Mouse (Mus musculus) megakaryocyte, adult 5-6 weeks (primary cell): ENCODE results near the gene AW549877. TPM values are rescaled to one million over a fixed set of nuclear protein-coding genes. Genes with fewer than 3 reads are reported as not detected.

Experiments used
- ATAC-seq: 2 replicates; pipeline ENCODE4 v1.8.0; 2016; ENCODE audit warnings: mild to moderate bottlenecking, inconsistent platforms; ENCODE audit not compliant: poor library complexity, severe bottlenecking
- total RNA-seq, 2 experiments: library from RNA; stranded (forward) in 1 of 2; stranded (reverse) in 1 of 2; fragments of 153-499, 151-499 nt in 1 of 2; fragments of 221-1000, 200-1000 nt in 1 of 2; gene quantifications; 2 replicates each; pipeline versions ENCODE4 v1.2.3 to v1.2.4; 2015 to 2017

The AW549877 gene
- total RNA-seq, 2 experiments from 2014 or later: 11.5 to 39.1 TPM

GRCm38 (mm10) chr15:3987981-3988380 lies 7.6 kb downstream of the AW549877 start:
- ATAC-seq: peak; percentile 88

DNA sequence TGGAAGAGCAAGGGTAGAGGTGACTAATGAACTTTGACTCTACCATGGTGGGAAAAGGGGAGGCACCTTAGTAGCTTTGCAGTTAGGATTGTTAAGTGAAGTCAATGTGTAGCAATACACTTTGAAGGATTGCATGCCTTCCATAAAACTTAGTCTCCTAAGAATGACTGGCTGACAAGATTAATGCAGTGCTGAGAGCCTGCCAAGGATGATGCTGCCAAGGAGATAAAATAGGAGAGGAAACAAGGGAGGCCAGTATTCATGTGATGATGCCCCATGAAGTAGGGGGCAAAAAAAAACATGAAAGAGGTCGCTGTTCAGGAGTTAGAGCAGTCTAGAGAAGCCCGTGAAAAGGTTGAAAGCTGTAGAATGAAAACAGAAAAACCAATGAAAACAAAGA lies 10.7 kb downstream of the AW549877 start:
- ATAC-seq: no peak

- peak; percentile 68 for ATAC-seq
Observed at GRCm38 (mm10) chr15:3982732-3983131, 12.8 kb downstream of the AW549877 start.

GRCm38 (mm10) chr15:3979871-3980270 lies 15.7 kb downstream of the AW549877 start:
- no peak for ATAC-seq

GRCm38 (mm10) chr15:3979061-3979848 lies 16.3 kb downstream of the AW549877 start, which contains the start of gene Fbxo4:
Gene Fbxo4, minus strand, starts transcription at chr15:3979573.
- peak; percentile 90 for ATAC-seq

GRCm38 (mm10) chr15:3978279-3978678 lies 17.3 kb downstream of the AW549877 start:
- no peak for ATAC-seq

DNA sequence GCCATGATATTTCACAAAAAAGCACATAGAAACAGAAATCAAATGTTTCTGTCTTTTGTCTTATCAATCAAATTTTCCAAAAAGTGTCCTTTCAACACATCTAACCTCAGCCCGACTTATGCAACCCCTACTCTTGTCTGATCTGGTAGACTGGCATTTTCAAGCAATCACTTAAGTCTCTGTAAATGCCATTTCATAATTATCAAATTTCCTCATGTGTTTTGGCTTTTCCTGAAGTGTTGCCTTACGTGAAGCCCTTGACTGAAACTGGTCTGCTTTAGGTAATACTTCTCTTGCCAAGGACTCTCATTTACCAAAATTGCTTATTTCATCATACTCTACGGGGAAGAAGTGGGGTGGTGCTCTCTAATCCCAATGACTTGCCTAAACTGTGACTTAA lies 22.2 kb downstream of the AW549877 start:
- ATAC-seq: no peak

DNA sequence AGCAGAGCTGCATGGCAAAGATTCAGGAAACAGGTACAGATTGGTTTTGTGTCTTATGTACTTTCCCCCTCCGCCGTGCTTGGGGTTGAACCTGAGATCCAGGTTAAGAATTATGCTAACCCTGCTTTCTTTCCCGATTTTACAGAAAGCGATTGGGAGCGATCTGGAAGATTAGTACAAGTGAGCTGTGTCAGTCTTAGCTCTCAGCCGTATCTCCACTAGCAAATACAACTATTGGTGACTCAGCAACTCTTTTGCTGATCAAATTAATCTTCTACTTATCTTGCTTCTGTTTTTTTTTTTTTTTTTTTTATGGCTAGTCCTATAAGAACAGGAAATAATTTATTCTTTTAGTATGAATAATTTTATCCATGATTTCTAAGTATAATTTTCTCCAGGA lies 25.4 kb downstream of the AW549877 start:
- ATAC-seq: no peak

DNA sequence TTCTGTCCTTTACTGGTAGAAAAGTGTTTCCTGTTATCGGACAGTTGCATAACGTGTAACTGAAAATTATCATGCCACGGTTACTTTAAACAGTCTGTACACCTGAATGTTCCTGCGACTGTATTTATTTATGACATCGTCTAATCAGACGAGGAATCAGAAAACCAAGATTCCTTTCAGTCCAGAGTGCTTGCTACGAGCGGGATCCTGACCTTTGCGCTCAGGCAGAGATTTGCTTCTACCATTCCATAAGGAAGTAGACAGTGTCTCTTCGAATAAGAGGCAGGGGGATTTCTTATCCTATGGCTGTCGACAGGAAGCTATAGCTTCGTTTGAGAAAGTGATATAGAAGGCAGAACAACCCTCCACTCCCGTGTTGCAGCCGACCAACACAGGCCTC lies 25.8 kb downstream of the AW549877 start:
- no peak for ATAC-seq

- no peak for ATAC-seq
Observed at GRCm38 (mm10) chr15:3962251-3962650, 33.3 kb downstream of the AW549877 start.

GRCm38 (mm10) chr15:3960094-3960493 lies 35.5 kb downstream of the AW549877 start:
- ATAC-seq: no peak

DNA sequence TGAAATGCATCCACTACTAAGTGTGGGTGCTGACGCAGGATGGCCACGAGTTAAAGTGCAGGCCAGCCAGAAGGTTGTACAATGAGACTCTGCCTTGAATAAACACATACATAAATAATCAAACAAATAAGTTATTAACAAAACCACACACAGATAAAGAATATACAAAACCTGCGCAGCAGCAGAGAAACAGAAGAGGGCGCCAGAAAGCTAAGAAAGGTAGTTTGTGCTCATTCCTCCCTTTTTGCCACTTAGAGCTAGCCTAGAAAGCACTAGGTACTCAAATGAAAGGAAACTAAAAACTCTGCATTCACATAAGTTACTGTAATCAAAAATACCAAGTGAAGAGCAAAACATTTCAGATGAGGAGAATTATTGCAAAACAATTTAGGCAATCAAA lies 37.6 kb downstream of the AW549877 start:
- peak; percentile 70 for ATAC-seq

GRCm38 (mm10) chr15:3954971-3955370 lies 40.6 kb downstream of the AW549877 start:
- ATAC-seq: peak; percentile 43; the same call in 1 of the 2 replicates

DNA sequence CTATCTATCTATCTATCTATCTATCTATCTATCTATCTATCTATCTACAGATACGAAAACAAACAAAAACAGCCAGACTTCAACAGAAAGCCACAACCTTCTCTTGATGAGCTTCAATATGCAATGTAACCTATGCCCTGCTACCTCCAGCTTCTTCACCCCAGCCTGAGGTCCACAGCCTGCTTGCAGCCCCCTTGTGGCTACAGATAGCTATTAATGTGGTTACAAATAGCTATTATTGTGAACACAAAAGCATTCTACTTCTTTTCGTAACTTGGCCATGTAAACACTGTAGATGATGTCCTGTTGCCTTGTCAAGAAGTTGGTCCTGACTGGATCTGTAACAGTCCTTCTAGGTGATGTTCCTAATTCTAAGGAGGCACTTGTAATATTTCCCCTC lies 57.4 kb downstream of the AW549877 start:
- ATAC-seq: no peak

DNA sequence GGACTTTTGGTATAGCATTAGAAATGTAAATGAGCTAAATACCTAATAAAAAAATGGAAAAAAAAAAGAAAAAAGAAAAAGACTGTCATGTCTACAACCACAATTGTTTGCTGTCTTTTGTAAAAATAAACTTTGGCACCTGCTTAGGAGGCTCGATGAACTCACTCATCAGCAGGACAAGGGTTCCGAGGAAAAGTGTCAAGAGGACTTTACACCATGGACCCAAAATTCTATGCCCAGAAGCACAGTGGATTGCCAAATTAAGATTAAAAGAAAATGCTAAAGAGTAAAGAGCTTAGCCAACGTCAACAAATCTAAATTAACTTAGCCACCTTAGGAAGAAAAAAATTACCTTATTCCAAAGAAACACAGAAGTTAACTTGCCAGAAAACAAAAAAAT lies 59.5 kb downstream of the AW549877 start:
- ATAC-seq: no peak

- ATAC-seq: no peak
Observed at GRCm38 (mm10) chr15:3933466-3933865, 62.1 kb downstream of the AW549877 start.

Other genes starting within 250 kb of the AW549877 start
- 17.1 and 21.9 TPM in 2 replicates for gene Fbxo4, start 16.2 kb downstream of the AW549877 start, total RNA-seq (2015)
- 15.5 and 21.4 TPM in 2 replicates for gene Fbxo4, start 16.2 kb downstream of the AW549877 start, total RNA-seq (2017)
- 43.5 and 48.2 TPM in 2 replicates for gene Oxct1, start 30.6 kb upstream of the AW549877 start, total RNA-seq (2015)
- 176 and 187 TPM in 2 replicates for gene Oxct1, start 30.6 kb upstream of the AW549877 start, total RNA-seq (2017)